Mouse (Mus musculus) kidney, embryonic 15.5 days (tissue): Measurements from ENCODE around the gene Shld1. TPM values are rescaled to one million over a fixed set of nuclear protein-coding genes. Genes with fewer than 3 reads are reported as not detected.

Source experiments
- ATAC-seq: fragments of 200-750 bp; cut with Nextera tagmentation; replicated peaks from 2 replicates; pipeline ENCODE4 v1.8.0; 2017; ENCODE audit warnings: moderate TSS enrichment; ENCODE audit not compliant: low FRiP score
- H3K27ac ChIP-seq: fragments of 300-500 bp; sonication (generic); 2 replicates; pipeline ENCODE4 v1.5.1; 2015; ENCODE audit warnings: mild to moderate bottlenecking, inconsistent platforms
- H3K27me3 ChIP-seq: fragments of 300-500 bp; sonication (generic); 2 replicates; pipeline ENCODE4 v1.6.1; 2015; ENCODE audit warnings: inconsistent platforms
- H3K36me3 ChIP-seq: fragments of 300-500 bp; sonication (generic); 2 replicates; pipeline ENCODE4 v1.6.1; 2015; ENCODE audit warnings: inconsistent platforms
- H3K4me1 ChIP-seq: fragments of 300-500 bp; sonication (generic); 2 replicates; pipeline ENCODE4 v1.6.1; 2015; ENCODE audit warnings: inconsistent platforms
- H3K4me2 ChIP-seq: fragments of 300-500 bp; sonication (generic); 2 replicates; pipeline ENCODE4 v1.6.1; 2015; ENCODE audit warnings: moderate library complexity, mild to moderate bottlenecking, inconsistent platforms
- H3K4me3 ChIP-seq: fragments of 300-500 bp; sonication (generic); replicated peaks from 2 replicates; pipeline ENCODE4 v1.5.1; 2015; ENCODE audit warnings: mild to moderate bottlenecking, inconsistent platforms
- H3K9ac ChIP-seq: fragments of 300-500 bp; sonication (generic); 2 replicates; pipeline ENCODE4 v1.6.1; 2015; ENCODE audit warnings: mild to moderate bottlenecking, inconsistent platforms
- H3K9me3 ChIP-seq: fragments of 300-500 bp; sonication (generic); replicated peaks from 2 replicates; pipeline ENCODE4 v1.6.1; 2016; ENCODE audit warnings: inconsistent platforms
- WGBS: fragments of 180-500 bp; shearing (Covaris S2); methylation state at CpG from one replicate; pipeline ENCODE4 v1.1.7; 2015; ENCODE audit warnings: mixed read lengths; 5-methylcytosine and 5-hydroxymethylcytosine counted together
- polyA plus RNA-seq: library from polyadenylated mRNA; unstranded; fragments of >200 nt; fragmentation: Nextera tagmentation; extraction: Ambion mirVana; gene quantifications from 2 replicates; pipeline ENCODE4 v1.2.1, GENCODE M21; 2015

Shld1 gene
- polyA plus RNA-seq, 1 experiment from 2014 or later: 15.2 TPM

- no peak overlapping the region for H3K27ac ChIP-seq
- no peaks in the 10 kb centered on the region for H3K4me1 ChIP-seq
- H3K4me2 ChIP-seq: no peak overlapping the region
- peaks cover 13% of the 10 kb centered on the region for H3K36me3 ChIP-seq
- ATAC-seq: peak; percentile 88
- no peaks in the 10 kb centered on the region for H3K27me3 ChIP-seq
- no peak overlapping the region for H3K4me3 ChIP-seq
- 86% methylated on average over 9 of the region's 9 CpGs for WGBS
- no peak overlapping the region for H3K9ac ChIP-seq
- H3K9me3 ChIP-seq: no peaks in the 10 kb centered on the region
These were observed 8.8 kb downstream of the Shld1 start for GRCm38 (mm10) chr2:132695358-132696093.

- no peak overlapping the region for H3K9ac ChIP-seq
- H3K27ac ChIP-seq: no peak overlapping the region
- H3K9me3 ChIP-seq: no peaks in the 10 kb centered on the region
- H3K4me1 ChIP-seq: no peaks in the 10 kb centered on the region
- 86% methylated on average over 5 of the region's 5 CpGs for WGBS
- H3K27me3 ChIP-seq: no peaks in the 10 kb centered on the region
- H3K4me2 ChIP-seq: no peak overlapping the region
- H3K36me3 ChIP-seq: peaks cover 9% of the 10 kb centered on the region; the same call in 1 of the 2 replicates
- ATAC-seq: no peak
- no peak overlapping the region for H3K4me3 ChIP-seq
These were observed 9.8 kb downstream of the Shld1 start for GRCm38 (mm10) chr2:132696519-132696918.

GRCm38 (mm10) chr2:132697256-132697655, 10.5 kb downstream of the Shld1 start:
- Histone ChIP-seq H3K27me3 (no peaks in the 10 kb centered on the region), H3K27ac (no peak overlapping the region), H3K36me3 (peaks cover 9% of the 10 kb centered on the region; the same call in 1 of the 2 replicates), H3K4me3 (no peak overlapping the region), H3K4me1 (no peaks in the 10 kb centered on the region), H3K9me3 (no peaks in the 10 kb centered on the region), H3K4me2 (no peak overlapping the region), H3K9ac (no peak overlapping the region)
- 80% methylated on average over 5 of the region's 5 CpGs for WGBS
- ATAC-seq: no peak

- Histone ChIP-seq H3K27ac (no peak overlapping the region), H3K9ac (no peak overlapping the region), H3K36me3 (peaks cover 9% of the 10 kb centered on the region; the same call in 1 of the 2 replicates), H3K4me1 (no peaks in the 10 kb centered on the region), H3K27me3 (no peaks in the 10 kb centered on the region), H3K4me3 (no peak overlapping the region), H3K4me2 (no peak overlapping the region), H3K9me3 (no peaks in the 10 kb centered on the region)
- ATAC-seq: no peak
- 59% methylated on average over 7 of the region's 7 CpGs for WGBS
These were observed 11.0 kb downstream of the Shld1 start for GRCm38 (mm10) chr2:132697695-132698094.

- no peaks in the 10 kb centered on the region for H3K9me3 ChIP-seq
- no peak overlapping the region for H3K27ac ChIP-seq
- WGBS: 81% methylated on average over 6 of the region's 6 CpGs
- H3K9ac ChIP-seq: no peak overlapping the region
- no peak for ATAC-seq
- no peak overlapping the region for H3K4me3 ChIP-seq
- peaks cover 9% of the 10 kb centered on the region; the same call in 1 of the 2 replicates for H3K36me3 ChIP-seq
- no peak overlapping the region for H3K4me2 ChIP-seq
- H3K27me3 ChIP-seq: no peaks in the 10 kb centered on the region
- H3K4me1 ChIP-seq: no peaks in the 10 kb centered on the region
These were observed 11.7 kb downstream of the Shld1 start for GRCm38 (mm10) chr2:132698420-132698819.

GRCm38 (mm10) chr2:132700921-132701320, 14.2 kb downstream of the Shld1 start:
- Histone ChIP-seq H3K4me3 (no peak overlapping the region), H3K4me1 (no peaks in the 10 kb centered on the region), H3K9me3 (no peaks in the 10 kb centered on the region), H3K36me3 (no peaks in the 10 kb centered on the region), H3K27ac (no peak overlapping the region), H3K9ac (no peak overlapping the region), H3K4me2 (no peak overlapping the region), H3K27me3 (no peaks in the 10 kb centered on the region)
- ATAC-seq: no peak
- WGBS: 84% methylated on average over 4 of the region's 4 CpGs

- Histone ChIP-seq H3K9ac (no peak overlapping the region), H3K27ac (no peak overlapping the region), H3K4me1 (no peaks in the 10 kb centered on the region), H3K4me2 (no peak overlapping the region), H3K36me3 (no peaks in the 10 kb centered on the region), H3K4me3 (no peak overlapping the region), H3K27me3 (no peaks in the 10 kb centered on the region), H3K9me3 (no peaks in the 10 kb centered on the region)
- ATAC-seq: peak; percentile 71
- WGBS: 22% methylated on average over 7 of the region's 7 CpGs
These were observed 14.7 kb downstream of the Shld1 start for GRCm38 (mm10) chr2:132701451-132701886.

- H3K9me3 ChIP-seq: no peaks in the 10 kb centered on the region
- 81% methylated on average over 10 of the region's 10 CpGs for WGBS
- no peaks in the 10 kb centered on the region for H3K36me3 ChIP-seq
- no peak overlapping the region for H3K27ac ChIP-seq
- H3K4me1 ChIP-seq: 0 out of 2 replicates have a peak, but pooled peaks cover 3% of the 10 kb centered on the region
- H3K27me3 ChIP-seq: no peaks in the 10 kb centered on the region
- H3K9ac ChIP-seq: no peak overlapping the region
- H3K4me2 ChIP-seq: no peak overlapping the region
- no peak for ATAC-seq
- H3K4me3 ChIP-seq: no peak overlapping the region
These were observed 18.7 kb downstream of the Shld1 start for GRCm38 (mm10) chr2:132705251-132705992.

GRCm38 (mm10) chr2:132706309-132706708, 19.6 kb downstream of the Shld1 start:
- ATAC-seq: no peak
- no peaks in the 10 kb centered on the region for H3K36me3 ChIP-seq
- 0 out of 2 replicates have a peak, but pooled peaks cover 3% of the 10 kb centered on the region for H3K4me1 ChIP-seq
- no peak overlapping the region for H3K4me3 ChIP-seq
- no peaks in the 10 kb centered on the region for H3K27me3 ChIP-seq
- no peaks in the 10 kb centered on the region for H3K9me3 ChIP-seq
- H3K27ac ChIP-seq: no peak overlapping the region
- WGBS: 85% methylated on average over 3 of the region's 3 CpGs
- no peak overlapping the region for H3K4me2 ChIP-seq
- no peak overlapping the region for H3K9ac ChIP-seq

GRCm38 (mm10) chr2:132710488-132710887, 23.8 kb downstream of the Shld1 start:
- no peaks in the 10 kb centered on the region for H3K27me3 ChIP-seq
- no peaks in the 10 kb centered on the region for H3K36me3 ChIP-seq
- no peak overlapping the region for H3K4me2 ChIP-seq
- WGBS: 72% methylated on average over 2 of the region's 2 CpGs
- H3K9ac ChIP-seq: no peak overlapping the region
- no peak overlapping the region for H3K27ac ChIP-seq
- no peak overlapping the region for H3K4me3 ChIP-seq
- no peaks in the 10 kb centered on the region for H3K9me3 ChIP-seq
- 0 out of 2 replicates have a peak, but pooled peaks cover 3% of the 10 kb centered on the region for H3K4me1 ChIP-seq
- ATAC-seq: no peak

GRCm38 (mm10) chr2:132712061-132712460, 25.3 kb downstream of the Shld1 start:
- ATAC-seq: no peak

GRCm38 (mm10) chr2:132714522-132714921, 27.8 kb downstream of the Shld1 start:
- no peaks in the 10 kb centered on the region for H3K27me3 ChIP-seq
- ATAC-seq: no peak
- no peaks in the 10 kb centered on the region for H3K36me3 ChIP-seq
- no peaks in the 10 kb centered on the region for H3K4me1 ChIP-seq
- no peak overlapping the region for H3K9ac ChIP-seq
- H3K27ac ChIP-seq: no peak overlapping the region
- no peak overlapping the region for H3K4me3 ChIP-seq
- 87% methylated on average over 7 of the region's 7 CpGs for WGBS
- H3K9me3 ChIP-seq: no peaks in the 10 kb centered on the region
- H3K4me2 ChIP-seq: no peak overlapping the region

More at GRCm38 (mm10) chr2:132712061-132712460, 25.3 kb downstream of the Shld1 start:
- Histone ChIP-seq H3K4me2 (no peak overlapping the region), H3K9ac (no peak overlapping the region), H3K27ac (no peak overlapping the region), H3K4me1 (0 out of 2 replicates have a peak, but pooled peaks cover 3% of the 10 kb centered on the region), H3K27me3 (no peaks in the 10 kb centered on the region), H3K4me3 (no peak overlapping the region), H3K36me3 (no peaks in the 10 kb centered on the region), H3K9me3 (no peaks in the 10 kb centered on the region)
- WGBS: 73% methylated on average over 8 of the region's 8 CpGs
